Mouse (Mus musculus): ENCODE measurements around the gene Slc46a2.

DNA sequence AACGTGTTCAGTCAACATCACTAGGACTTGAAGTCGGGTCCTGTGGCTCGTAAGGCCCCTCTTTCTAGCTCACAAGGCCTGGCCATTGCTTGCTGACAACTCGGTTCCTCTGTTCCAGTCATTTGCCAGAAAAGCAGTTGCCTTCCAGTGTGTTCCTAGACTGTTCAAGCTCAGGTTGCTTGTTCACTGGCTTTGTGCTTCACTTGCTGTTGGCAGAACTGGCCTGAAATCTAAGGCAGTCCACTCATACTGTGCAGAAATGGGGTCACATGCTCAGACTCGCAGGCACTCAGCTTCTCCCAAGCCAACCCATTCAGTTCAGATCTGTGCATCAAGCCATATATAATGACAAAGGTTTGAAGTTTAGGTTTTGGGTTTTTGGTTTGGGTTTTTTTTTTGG is 34.1 kb downstream of the Slc46a2 start:
- TF ChIP-seq GATA1 (IDR thresholded peaks at IDR 0.05; ENCODE audit: low read length) (no peak), TAL1 (IDR thresholded peaks at IDR 0.05; ENCODE audit: low read length) (no peak)

Data from erythroblast, embryonic 14.5 days (primary cell).